ENCODE assay signal across 29 mouse cellular contexts in genomic region chr13:95846364-95846763, GRCm38 (mm10). TPM values are rescaled to one million over a fixed set of nuclear protein-coding genes. Genes with fewer than 3 reads are reported as not detected.
A peak's percentile ranks its signal among the peaks of the same experiment; 100 is the strongest.
DNase-seq lines count a peak whose midpoint lies in the region; ATAC-seq and TF ChIP-seq lines count a peak whose summit lies in the region.
"Had no signal": no experiment of that assay in that cellular context is flagged by ENCODE, and none has a peak within 500 bp of the region (broad histone marks: within the 10 kb centered on the region; RNA-seq: fewer than 3 reads in every experiment).

No protein-coding gene starts in this region.

- no peak for TF ChIP-seq CTCF in ES-Bruce4 (IDR thresholded peaks at IDR 0.05; ENCODE audit: low read depth, low read length)
- TF ChIP-seq CTCF in bone marrow macrophage, adult 2 months (IDR thresholded peaks at IDR 0.05; ENCODE audit: low read depth, low read length): no peak

- no peaks in the 10 kb centered on the region for H3K27me3 ChIP-seq in ES-Bruce4 (ENCODE audit: control insufficient read depth, insufficient read depth, low read length, poor library complexity, severe bottlenecking)
- H3K27me3 ChIP-seq in midbrain, embryonic 16.5 days (ENCODE audit: control insufficient read depth, insufficient read depth, low read depth, low read length): no peaks in the 10 kb centered on the region
- H3K27me3 ChIP-seq: CH12.LX; embryonic facial prominence, embryonic 13.5 days; embryonic facial prominence, embryonic 15.5 days; forebrain, embryonic 12.5 days had no signal

- 80% methylated on average over 5 of the region's 5 CpGs for WGBS in midbrain, embryonic 16.5 days

- H3K4me3 ChIP-seq in ES-Bruce4 (ENCODE audit: low read depth, low read length): no peak overlapping the region
- H3K4me3 ChIP-seq in bone marrow macrophage, adult 2 months (ENCODE audit: insufficient read depth, low read length): no peak overlapping the region
- H3K4me3 ChIP-seq in midbrain, embryonic 16.5 days (ENCODE audit: low read depth, low read length): no peak overlapping the region
- H3K4me3 ChIP-seq: embryonic facial prominence, embryonic 13.5 days; embryonic facial prominence, embryonic 15.5 days; erythroblast, embryonic 14.5 days; forebrain, embryonic 10.5 days; forebrain, embryonic 12.5 days had no signal

- H3K4me2 ChIP-seq in midbrain, embryonic 16.5 days (ENCODE audit: low read length): no peak overlapping the region
- H3K4me2 ChIP-seq: embryonic facial prominence, embryonic 13.5 days; embryonic facial prominence, embryonic 15.5 days; forebrain, embryonic 12.5 days had no signal

- TF ChIP-seq POLR2A in ES-Bruce4 (IDR thresholded peaks at IDR 0.05; ENCODE audit: insufficient read depth, low read length): no peak
- no peak for TF ChIP-seq POLR2A in bone marrow macrophage, adult 2 months (IDR thresholded peaks at IDR 0.05; ENCODE audit: borderline replicate concordance, low read depth, low read length)

- no peak overlapping the region for H3K9ac ChIP-seq in ES-Bruce4 (ENCODE audit: low read depth, poor library complexity, severe bottlenecking)
- no peak overlapping the region for H3K9ac ChIP-seq in midbrain, embryonic 16.5 days (ENCODE audit: low read depth, low read length)
- H3K9ac ChIP-seq: embryonic facial prominence, embryonic 13.5 days; embryonic facial prominence, embryonic 15.5 days; forebrain, embryonic 12.5 days had no signal

- peak; percentile 71; the same call in 1 of the 2 replicates for TF ChIP-seq EP300 in ES-Bruce4 (IDR thresholded peaks at IDR 0.05; ENCODE audit: insufficient read depth, low read depth, low read length)

- H3K9me3 ChIP-seq in ES-Bruce4 (replicated peaks; ENCODE audit: control insufficient read depth, insufficient read depth, low read length, poor library complexity, severe bottlenecking): no peaks in the 10 kb centered on the region
- H3K9me3 ChIP-seq in midbrain, embryonic 16.5 days (replicated peaks; ENCODE audit: control insufficient read depth, low read length, poor library complexity, severe bottlenecking): no peaks in the 10 kb centered on the region
- H3K9me3 ChIP-seq: embryonic facial prominence, embryonic 13.5 days; embryonic facial prominence, embryonic 15.5 days; forebrain, embryonic 10.5 days; forebrain, embryonic 12.5 days; G1E had no signal

- DNase-seq in R1 (ENCODE audit: low read depth, low spot score) (peak; percentile 51), MN1 (ENCODE audit: low spot score) (no peak)
- DNase-seq in kidney, postnatal 14 days: no peak
- no peak for DNase-seq in T-cell, adult 2 months (ENCODE audit: low spot score)
- DNase-seq: adrenal gland, adult 8-10 months; adrenal gland, postnatal 14 days; adrenal gland, postnatal 36 days; B cell, adult 2 months; cerebellum, adult 11 months; cerebellum, adult 18-20 months; cerebellum, adult 8-10 months; cerebellum, adult 9-11 months; cerebellum, postnatal 14 days; cerebellum, postnatal 36 days; embryo, embryonic 11 days had no signal

- no peak for ATAC-seq in midbrain, embryonic 16.5 days
- ATAC-seq: activated CD4-positive, CD25-positive, alpha-beta regulatory T cell, adult 4 months; CD4-positive, CD25-positive, alpha-beta regulatory T cell, adult 4 months; forebrain, embryonic 14.5 days; forebrain, embryonic 16.5 days had no signal

- H3K27ac ChIP-seq in ES-Bruce4 (ENCODE audit: insufficient read depth, low read length): no peak overlapping the region
- peak overlapping the region; percentile 32 for H3K27ac ChIP-seq in bone marrow macrophage, adult 2 months (ENCODE audit: insufficient read depth, low read depth, low read length)
- no peak overlapping the region for H3K27ac ChIP-seq in midbrain, embryonic 16.5 days (ENCODE audit: low read length)
- H3K27ac ChIP-seq: embryonic facial prominence, embryonic 13.5 days; embryonic facial prominence, embryonic 15.5 days; forebrain, embryonic 10.5 days; forebrain, embryonic 12.5 days had no signal

- H3K4me1 ChIP-seq in ES-Bruce4 (ENCODE audit: control insufficient read depth, insufficient read depth, low read length): no peaks in the 10 kb centered on the region
- peaks cover 79% of the 10 kb centered on the region for H3K4me1 ChIP-seq in bone marrow macrophage, adult 2 months (ENCODE audit: control insufficient read depth, insufficient read depth, low read length)
- peaks cover 4% of the 10 kb centered on the region; the same call in 1 of the 2 replicates for H3K4me1 ChIP-seq in midbrain, embryonic 16.5 days (ENCODE audit: control insufficient read depth, insufficient read depth, low read length)

- H3K36me3 ChIP-seq in ES-Bruce4 (ENCODE audit: control insufficient read depth, insufficient read depth, low read length, poor library complexity, severe bottlenecking): no peaks in the 10 kb centered on the region
- no peaks in the 10 kb centered on the region for H3K36me3 ChIP-seq in midbrain, embryonic 16.5 days (ENCODE audit: control insufficient read depth, insufficient read depth, low read length)
- H3K36me3 ChIP-seq: embryonic facial prominence, embryonic 13.5 days; embryonic facial prominence, embryonic 15.5 days; forebrain, embryonic 10.5 days; forebrain, embryonic 12.5 days; G1E had no signal

RNA-seq across cellular contexts. Expression of gene Iqgap2, which starts 45.4 kb away (rescaled TPM):
- polyA plus RNA-seq in ES-Bruce4 (2011; ENCODE audit: insufficient read depth, insufficient read length, low read depth, missing spikeins): 16.5 and 18.5 TPM in 2 replicates
- 43.3 and 48.2 TPM in 2 replicates for polyA plus RNA-seq in bone marrow macrophage, adult 2 months (2012; ENCODE audit: insufficient read depth, insufficient read length, missing spikeins)
- 3.0 and 3.5 TPM in 2 replicates for polyA plus RNA-seq in midbrain, embryonic 16.5 days (2015; fragmentation: Nextera tagmentation; extraction: Ambion mirVana)
